In genomic region chr4:56652819-56653218, GRCm38 (mm10) we compare ENCODE assay signal across 19 mouse cellular contexts.
DNase-seq lines count a peak whose midpoint lies in the region; ATAC-seq and TF ChIP-seq lines count a peak whose summit lies in the region.
"Had no signal": no experiment of that assay in that cellular context is flagged by ENCODE, and none has a peak within 500 bp of the region (broad histone marks: within the 10 kb centered on the region; RNA-seq: fewer than 3 reads in every experiment).

No protein-coding gene starts in this region.

- no peaks in the 10 kb centered on the region for H3K36me3 ChIP-seq in kidney, adult 2 months (ENCODE audit: control insufficient read depth, insufficient read depth, low read length)
- H3K36me3 ChIP-seq in lung, embryonic 15.5 days = no peaks in the 10 kb centered on the region
- H3K36me3 ChIP-seq in forebrain, embryonic 14.5 days (ENCODE audit: control insufficient read depth, insufficient read depth, low read length) = no peaks in the 10 kb centered on the region
- H3K36me3 ChIP-seq: embryonic facial prominence, embryonic 12.5 days; forebrain, embryonic 15.5 days; hindbrain, embryonic 10.5 days; liver, embryonic 15.5 days had no signal

- no peak for TF ChIP-seq CTCF in kidney, adult 2 months (conservative IDR thresholded peaks at IDR 0.05; ENCODE audit: insufficient read depth, insufficient read length, low read depth, low read length)

- peak; percentile 53 for DNase-seq in adrenal gland, adult 2 months
- DNase-seq in adrenal gland, postnatal 4 days (ENCODE audit: low spot score in 2 of 2) = no peak
- peak; percentile 6 for DNase-seq in kidney, adult 2 months
- DNase-seq in kidney, postnatal 14 days = no peak
- no peak for DNase-seq in cerebellum, postnatal 10 days
- no peak for DNase-seq in forebrain, embryonic 14.5 days (ENCODE audit: low spot score)
- DNase-seq: cerebellum, postnatal 25 days; kidney, postnatal 4 days; thymus, adult 2 months had no signal

- TF ChIP-seq POLR2A in kidney, adult 2 months (IDR thresholded peaks at IDR 0.05; ENCODE audit: low read depth, low read length) = no peak

- no peak overlapping the region for H3K4me2 ChIP-seq in lung, embryonic 15.5 days
- H3K4me2 ChIP-seq in forebrain, embryonic 14.5 days (ENCODE audit: low read length) = no peak overlapping the region
- H3K4me2 ChIP-seq: embryonic facial prominence, embryonic 12.5 days; forebrain, embryonic 15.5 days; liver, embryonic 15.5 days; midbrain, embryonic 11.5 days had no signal

- no peak overlapping the region for H3K27ac ChIP-seq in kidney, adult 2 months (ENCODE audit: insufficient read depth, low read depth, low read length)
- H3K27ac ChIP-seq in lung, embryonic 15.5 days = peak overlapping the region; percentile 45; the same call in 1 of the 2 replicates
- no peak overlapping the region for H3K27ac ChIP-seq in forebrain, embryonic 14.5 days (ENCODE audit: low read depth, low read length)
- H3K27ac ChIP-seq: embryonic facial prominence, embryonic 12.5 days; forebrain, embryonic 15.5 days; hindbrain, embryonic 10.5 days; liver, embryonic 15.5 days had no signal

- 74% methylated on average over 5 of the region's 5 CpGs for WGBS in kidney, adult 2 months
- WGBS in lung, embryonic 15.5 days = 56% methylated on average over 5 of the region's 5 CpGs
- 83% methylated on average over 5 of the region's 5 CpGs for WGBS in forebrain, embryonic 14.5 days

- H3K27me3 ChIP-seq in kidney, adult 2 months (replicated peaks; ENCODE audit: control insufficient read depth, insufficient read depth, low read length) = no peaks in the 10 kb centered on the region
- H3K27me3 ChIP-seq in lung, embryonic 15.5 days = no peaks in the 10 kb centered on the region
- no peaks in the 10 kb centered on the region for H3K27me3 ChIP-seq in forebrain, embryonic 14.5 days (replicated peaks; ENCODE audit: control insufficient read depth, insufficient read depth, low read length)
- H3K27me3 ChIP-seq: CH12.LX; embryonic facial prominence, embryonic 12.5 days; forebrain, embryonic 15.5 days; liver, embryonic 15.5 days had no signal

- no peaks in the 10 kb centered on the region for H3K4me1 ChIP-seq in kidney, adult 2 months (ENCODE audit: control insufficient read depth, insufficient read depth, low read length)
- H3K4me1 ChIP-seq in lung, embryonic 15.5 days = peaks cover 16% of the 10 kb centered on the region
- no peaks in the 10 kb centered on the region for H3K4me1 ChIP-seq in forebrain, embryonic 14.5 days (ENCODE audit: control insufficient read depth, insufficient read depth, low read length)
- H3K4me1 ChIP-seq: forebrain, embryonic 15.5 days; liver, embryonic 15.5 days had no signal

- no peaks in the 10 kb centered on the region for H3K9me3 ChIP-seq in lung, embryonic 15.5 days
- no peaks in the 10 kb centered on the region for H3K9me3 ChIP-seq in forebrain, embryonic 14.5 days (replicated peaks; ENCODE audit: control insufficient read depth, low read length)
- H3K9me3 ChIP-seq: embryonic facial prominence, embryonic 12.5 days; forebrain, embryonic 15.5 days; hindbrain, embryonic 10.5 days; liver, embryonic 15.5 days had no signal

- no peak overlapping the region for H3K9ac ChIP-seq in lung, embryonic 15.5 days
- no peak overlapping the region for H3K9ac ChIP-seq in forebrain, embryonic 14.5 days (ENCODE audit: low read length)
- H3K9ac ChIP-seq: embryonic facial prominence, embryonic 12.5 days; forebrain, embryonic 15.5 days; liver, embryonic 15.5 days had no signal

- ATAC-seq in lung, embryonic 15.5 days (ENCODE audit: borderline replicate concordance, extremely low read depth, low FRiP score, low TSS enrichment) = peak; percentile 33; the same call in 1 of the 2 replicates
- no peak for ATAC-seq in granulocyte monocyte progenitor cell, adult 5-6 weeks (replicated peaks; ENCODE audit: poor library complexity, severe bottlenecking)
- no peak for ATAC-seq in forebrain, embryonic 14.5 days
- ATAC-seq: forebrain, embryonic 15.5 days; intestine, embryonic 16.5 days had no signal

- no peak overlapping the region for H3K4me3 ChIP-seq in kidney, adult 2 months (ENCODE audit: insufficient read depth, low read depth, low read length)
- H3K4me3 ChIP-seq in lung, embryonic 15.5 days = no peak overlapping the region
- no peak overlapping the region for H3K4me3 ChIP-seq in forebrain, embryonic 14.5 days (ENCODE audit: low read depth, low read length)
- H3K4me3 ChIP-seq: embryonic facial prominence, embryonic 12.5 days; forebrain, embryonic 15.5 days; hindbrain, embryonic 10.5 days; liver, embryonic 15.5 days; myocyte had no signal

Comparison
In these comparisons a context has a peak if more than half of its experiments do, and no peak if none do; other contexts are left out.
1. DNase-seq: peak in adrenal gland, adult 2 months (single experiment) and kidney, adult 2 months (single experiment); none in adrenal gland, postnatal 4 days (0 of 2), kidney, postnatal 14 days (single experiment), cerebellum, postnatal 10 days (0 of 2) and forebrain, embryonic 14.5 days (single experiment).